Mouse (Mus musculus) myocyte (in vitro differentiated cells): ENCODE results near the gene Slc1a1.

Source experiments
- POLR2A ChIP-seq: IDR thresholded peaks from one replicate; pipeline ENCODE4 v1.6.1; 2011; ENCODE audit warnings: low read depth, mild to moderate bottlenecking, control low read depth, moderate library complexity; ENCODE audit not compliant: insufficient read length
- POLR2AphosphoS2 ChIP-seq: IDR thresholded peaks from one replicate; pipeline ENCODE4 v1.6.1; 2011; ENCODE audit warnings: low read depth, control low read depth; ENCODE audit not compliant: insufficient read length
- REST ChIP-seq: IDR thresholded peaks from one replicate; pipeline ENCODE4 v1.6.1; 2011; ENCODE audit warnings: mild to moderate bottlenecking, control low read depth, moderate library complexity; ENCODE audit not compliant: insufficient read depth, insufficient read length
- SRF ChIP-seq: IDR thresholded peaks from one replicate; pipeline ENCODE4 v1.6.1; 2011; ENCODE audit warnings: low read depth; ENCODE audit not compliant: control insufficient read depth, insufficient read length
- USF1 ChIP-seq: IDR thresholded peaks from one replicate; pipeline ENCODE4 v1.6.1; 2011; ENCODE audit warnings: low read depth, mild to moderate bottlenecking, control low read depth, moderate library complexity

GRCm38 (mm10) chr19:28835500-28835864 is 633 bp downstream of the Slc1a1 start:
- TF ChIP-seq POLR2AphosphoS2 (no peak), POLR2A (no peak), REST (no peak), USF1 (no peak), SRF (no peak)
